Mouse (Mus musculus) neural tube, embryonic 15.5 days (tissue): ENCODE measurements around the gene Sgpp2. TPM values are rescaled to one million over a fixed set of nuclear protein-coding genes. Genes with fewer than 3 reads are reported as not detected.

Source experiments
- ATAC-seq: fragments of 200-750 bp; cut with Nextera tagmentation; 2 replicates; pipeline ENCODE4 v1.8.0; 2017; ENCODE audit warnings: mild to moderate bottlenecking, moderate TSS enrichment, moderate library complexity; ENCODE audit not compliant: low FRiP score
- H3K27ac ChIP-seq: fragments of 300-500 bp; sonication (generic); replicated peaks from 2 replicates; pipeline ENCODE4 v1.5.1; 2015; ENCODE audit warnings: mild to moderate bottlenecking, inconsistent platforms
- H3K27me3 ChIP-seq: fragments of 300-500 bp; sonication (generic); replicated peaks from 2 replicates; pipeline ENCODE4 v1.6.1; 2015; ENCODE audit warnings: inconsistent platforms
- H3K36me3 ChIP-seq: fragments of 300-500 bp; sonication (generic); 2 replicates; pipeline ENCODE4 v1.6.1; 2015; ENCODE audit warnings: inconsistent platforms
- H3K4me1 ChIP-seq: fragments of 300-500 bp; sonication (generic); 2 replicates; pipeline ENCODE4 v1.6.1; 2015; ENCODE audit warnings: inconsistent platforms
- H3K4me2 ChIP-seq: fragments of 300-500 bp; sonication (generic); 2 replicates; pipeline ENCODE4 v1.6.1; 2015; ENCODE audit warnings: inconsistent platforms, mild to moderate bottlenecking, moderate library complexity
- H3K4me3 ChIP-seq: fragments of 300-500 bp; sonication (generic); replicated peaks from 2 replicates; pipeline ENCODE4 v1.5.1; 2015; ENCODE audit warnings: mild to moderate bottlenecking, inconsistent platforms
- H3K9ac ChIP-seq: fragments of 300-500 bp; sonication (generic); replicated peaks from 2 replicates; pipeline ENCODE4 v1.6.1; 2015; ENCODE audit warnings: mild to moderate bottlenecking, inconsistent platforms
- H3K9me3 ChIP-seq: fragments of 300-500 bp; sonication (generic); replicated peaks from 2 replicates; pipeline ENCODE4 v1.6.1; 2016; ENCODE audit warnings: inconsistent platforms
- WGBS: fragments of 180-500 bp; shearing (Covaris S2); methylation state at CpG from one replicate; pipeline ENCODE4 v1.1.7; 2015; ENCODE audit warnings: mixed read lengths; 5-methylcytosine and 5-hydroxymethylcytosine counted together
- polyA plus RNA-seq: library from polyadenylated mRNA; unstranded; fragments of >200 nt; fragmentation: Nextera tagmentation; extraction: Ambion mirVana; gene quantifications from 2 replicates; pipeline ENCODE4 v1.2.1, GENCODE M21; 2015

Gene Sgpp2
- polyA plus RNA-seq, 1 experiment from 2014 or later = 1.8 TPM

DNA sequence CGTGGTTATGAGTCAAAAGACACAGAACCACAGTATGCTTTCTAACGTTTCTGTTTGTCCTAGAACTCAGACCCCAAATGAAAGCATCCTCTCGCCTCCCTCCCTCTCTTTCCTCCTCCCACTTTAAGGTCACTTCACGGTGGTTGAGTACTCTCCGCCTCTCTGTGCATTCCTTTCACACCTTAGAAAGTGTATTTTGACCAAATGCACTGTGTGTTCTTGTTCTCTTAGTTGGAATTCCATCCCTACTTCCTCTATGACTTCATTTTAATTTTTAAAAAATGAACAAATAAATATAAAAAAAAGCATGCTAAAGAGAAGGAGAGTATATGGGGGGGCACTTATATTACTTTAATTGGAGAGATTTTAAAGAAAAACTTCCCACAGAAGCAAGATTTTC is 30.4 kb downstream of the Sgpp2 start:
- H3K4me2 ChIP-seq = no peak overlapping the region
- 72% methylated on average over 5 of the region's 5 CpGs for WGBS
- no peaks in the 10 kb centered on the region for H3K36me3 ChIP-seq
- peaks cover 2% of the 10 kb centered on the region for H3K27me3 ChIP-seq
- ATAC-seq = no peak
- H3K27ac ChIP-seq = no peak overlapping the region
- H3K9ac ChIP-seq = no peak overlapping the region
- H3K4me1 ChIP-seq = peaks cover 9% of the 10 kb centered on the region
- H3K9me3 ChIP-seq = no peaks in the 10 kb centered on the region
- H3K4me3 ChIP-seq = no peak overlapping the region

DNA sequence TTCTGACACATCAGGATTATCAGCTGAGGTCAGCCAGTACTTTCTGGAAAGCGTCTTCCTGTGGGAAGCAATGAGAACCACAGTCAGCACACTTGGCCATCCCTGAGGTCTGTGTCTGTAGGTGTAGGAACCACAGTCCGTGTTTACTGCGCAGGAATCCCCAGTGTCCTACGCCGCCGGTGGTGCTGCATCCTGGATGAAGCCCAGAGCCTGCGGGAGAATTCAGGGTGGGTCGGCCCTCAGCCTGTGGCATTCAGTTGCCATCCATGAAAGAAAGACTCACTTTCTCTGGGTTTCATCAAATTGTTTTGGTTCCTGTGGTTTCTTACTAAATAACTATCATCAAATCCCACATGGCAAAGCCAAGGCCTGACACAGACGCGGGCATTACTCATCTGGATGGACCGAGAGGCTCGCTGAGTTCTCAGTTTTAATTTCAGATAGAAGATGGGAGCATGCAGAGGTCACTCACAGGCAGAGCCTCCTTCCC is 37.2 kb downstream of the Sgpp2 start:
- H3K4me3 ChIP-seq = no peak overlapping the region
- H3K9ac ChIP-seq = no peak overlapping the region
- H3K36me3 ChIP-seq = no peaks in the 10 kb centered on the region
- no peaks in the 10 kb centered on the region for H3K9me3 ChIP-seq
- H3K27me3 ChIP-seq = no peaks in the 10 kb centered on the region
- H3K27ac ChIP-seq = no peak overlapping the region
- no peak for ATAC-seq
- no peaks in the 10 kb centered on the region for H3K4me1 ChIP-seq
- WGBS = 90% methylated on average over 12 of the region's 12 CpGs
- H3K4me2 ChIP-seq = no peak overlapping the region

DNA sequence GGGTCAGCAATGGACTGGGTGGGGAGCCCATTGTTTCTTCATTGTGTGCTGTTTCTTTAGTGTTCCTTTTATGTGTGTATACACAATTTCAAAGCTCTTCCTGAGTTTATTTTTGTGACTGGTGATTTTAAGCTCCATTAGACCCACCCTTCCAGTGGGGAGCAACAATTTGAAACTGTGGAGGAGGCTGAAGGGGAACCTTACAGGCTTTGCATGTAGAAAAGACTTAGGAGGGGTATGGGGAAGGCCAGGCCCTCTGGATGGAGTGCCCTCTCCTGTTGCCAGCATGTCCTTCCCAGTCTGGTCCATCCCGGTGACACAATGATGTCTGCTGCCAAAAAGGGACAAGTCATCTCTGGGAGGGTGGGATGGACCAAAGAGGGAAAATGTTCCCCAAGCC is 39.1 kb downstream of the Sgpp2 start:
- WGBS = 61% methylated on average over 1 of the region's 1 CpGs
- no peak overlapping the region for H3K4me3 ChIP-seq
- ATAC-seq = no peak
- H3K4me1 ChIP-seq = no peaks in the 10 kb centered on the region
- H3K27me3 ChIP-seq = no peaks in the 10 kb centered on the region
- H3K9me3 ChIP-seq = no peaks in the 10 kb centered on the region
- no peak overlapping the region for H3K9ac ChIP-seq
- H3K4me2 ChIP-seq = no peak overlapping the region
- no peak overlapping the region for H3K27ac ChIP-seq
- H3K36me3 ChIP-seq = no peaks in the 10 kb centered on the region

DNA sequence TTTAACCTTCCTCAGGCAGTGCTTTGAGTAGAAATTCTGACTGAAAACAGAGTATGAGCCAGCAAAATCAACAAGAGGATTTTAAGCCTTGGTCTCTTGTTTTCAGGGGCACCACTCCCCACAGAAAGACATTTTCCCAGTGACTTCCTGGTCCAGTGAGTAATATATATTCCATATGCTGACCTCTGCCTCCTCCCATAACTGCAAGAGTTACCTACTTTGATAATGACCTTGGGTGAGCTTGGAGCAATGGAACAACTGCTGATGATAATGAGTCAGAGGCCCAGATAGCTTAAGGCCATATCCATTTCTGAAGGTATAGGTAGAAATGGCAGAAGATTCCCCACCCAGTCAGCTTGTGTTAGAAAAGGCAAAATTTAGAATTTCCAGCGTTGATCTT is 43.1 kb downstream of the Sgpp2 start:
- Histone ChIP-seq H3K27ac (no peak overlapping the region), H3K9ac (no peak overlapping the region), H3K4me2 (no peak overlapping the region), H3K36me3 (no peaks in the 10 kb centered on the region), H3K4me1 (no peaks in the 10 kb centered on the region), H3K9me3 (no peaks in the 10 kb centered on the region), H3K4me3 (no peak overlapping the region), H3K27me3 (no peaks in the 10 kb centered on the region)
- WGBS = 82% methylated on average over 1 of the region's 1 CpGs
- no peak for ATAC-seq

- Histone ChIP-seq H3K4me1 (no peaks in the 10 kb centered on the region), H3K9ac (no peak overlapping the region), H3K4me2 (no peak overlapping the region), H3K27ac (no peak overlapping the region), H3K9me3 (no peaks in the 10 kb centered on the region), H3K36me3 (no peaks in the 10 kb centered on the region), H3K27me3 (no peaks in the 10 kb centered on the region), H3K4me3 (no peak overlapping the region)
- 41% methylated on average over 4 of the region's 4 CpGs for WGBS
- no peak for ATAC-seq
These were observed 45.0 kb downstream of the Sgpp2 start for GRCm38 (mm10) chr1:78355123-78355522.

GRCm38 (mm10) chr1:78357415-78357814 is 47.3 kb downstream of the Sgpp2 start:
- 84% methylated on average over 4 of the region's 4 CpGs for WGBS
- no peak overlapping the region for H3K4me2 ChIP-seq
- no peaks in the 10 kb centered on the region for H3K4me1 ChIP-seq
- no peaks in the 10 kb centered on the region for H3K9me3 ChIP-seq
- H3K27me3 ChIP-seq = no peaks in the 10 kb centered on the region
- no peak overlapping the region for H3K9ac ChIP-seq
- no peaks in the 10 kb centered on the region for H3K36me3 ChIP-seq
- no peak for ATAC-seq
- H3K27ac ChIP-seq = no peak overlapping the region
- no peak overlapping the region for H3K4me3 ChIP-seq

DNA sequence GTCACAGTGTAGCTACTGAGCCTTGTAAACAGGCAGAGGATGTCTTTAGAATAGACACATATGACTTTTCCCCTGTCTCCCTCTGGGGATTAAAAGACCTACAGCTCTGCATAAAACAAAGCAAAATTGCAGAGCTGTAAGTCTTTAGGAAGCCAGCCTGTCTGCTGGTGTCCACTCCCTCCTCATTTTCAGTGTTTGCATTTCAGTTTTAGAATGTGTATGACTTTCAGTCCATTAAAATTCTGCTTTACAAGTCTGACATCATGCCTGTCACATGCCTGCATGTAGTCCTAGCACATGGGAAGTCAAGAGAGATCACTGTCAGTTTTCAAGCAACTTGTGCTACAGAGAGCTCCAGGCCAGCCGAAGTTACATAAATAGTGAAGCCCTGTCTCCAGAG is 47.7 kb downstream of the Sgpp2 start:
- H3K9ac ChIP-seq = no peak overlapping the region
- H3K4me1 ChIP-seq = no peaks in the 10 kb centered on the region
- H3K4me3 ChIP-seq = no peak overlapping the region
- no peak overlapping the region for H3K27ac ChIP-seq
- WGBS = 92% methylated on average over 1 of the region's 1 CpGs
- no peaks in the 10 kb centered on the region for H3K27me3 ChIP-seq
- no peak for ATAC-seq
- H3K9me3 ChIP-seq = no peaks in the 10 kb centered on the region
- no peaks in the 10 kb centered on the region for H3K36me3 ChIP-seq
- H3K4me2 ChIP-seq = no peak overlapping the region

GRCm38 (mm10) chr1:78363965-78364889 is 54.1 kb downstream of the Sgpp2 start:
- H3K9me3 ChIP-seq = no peaks in the 10 kb centered on the region
- no peak for ATAC-seq
- no peak overlapping the region for H3K4me3 ChIP-seq
- H3K36me3 ChIP-seq = no peaks in the 10 kb centered on the region
- H3K4me2 ChIP-seq = no peak overlapping the region
- no peaks in the 10 kb centered on the region for H3K4me1 ChIP-seq
- no peak overlapping the region for H3K9ac ChIP-seq
- H3K27ac ChIP-seq = no peak overlapping the region
- H3K27me3 ChIP-seq = no peaks in the 10 kb centered on the region
- 40% methylated on average over 13 of the region's 13 CpGs for WGBS

DNA sequence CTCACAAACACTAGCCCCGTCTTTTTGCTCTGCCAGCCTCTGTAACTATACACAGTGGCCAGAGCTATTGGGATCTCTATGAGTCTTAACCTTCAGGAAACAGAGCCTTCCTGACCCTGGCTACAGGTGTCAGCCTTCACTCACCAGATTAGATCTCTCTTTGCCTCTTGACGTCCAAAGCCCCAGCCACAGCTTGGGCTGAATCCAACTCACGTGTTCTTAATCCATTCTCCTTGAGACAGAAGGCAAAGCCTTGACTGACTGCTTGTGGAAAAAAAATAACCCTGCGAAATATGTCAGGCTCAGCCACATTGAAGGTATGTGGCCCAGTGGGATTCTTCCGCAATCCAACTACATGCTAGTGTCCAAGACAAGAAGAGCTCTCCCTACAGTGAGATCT is 57.7 kb downstream of the Sgpp2 start:
- Histone ChIP-seq H3K9ac (no peak overlapping the region), H3K36me3 (no peaks in the 10 kb centered on the region)
- 79% methylated on average over 5 of the region's 5 CpGs for WGBS

GRCm38 (mm10) chr1:78370121-78370520 is 60.0 kb downstream of the Sgpp2 start:
- Histone ChIP-seq H3K9me3 (no peaks in the 10 kb centered on the region; the same call in 1 of the 2 replicates), H3K4me2 (no peak overlapping the region), H3K27ac (no peak overlapping the region), H3K4me3 (no peak overlapping the region), H3K9ac (no peak overlapping the region), H3K36me3 (no peaks in the 10 kb centered on the region), H3K27me3 (no peaks in the 10 kb centered on the region), H3K4me1 (peaks cover 7% of the 10 kb centered on the region)
- WGBS = 57% methylated on average over 6 of the region's 6 CpGs
- no peak for ATAC-seq

More for the DNA sequence above, 57.7 kb downstream of the Sgpp2 start:
- Histone ChIP-seq H3K27me3 (no peaks in the 10 kb centered on the region), H3K4me3 (no peak overlapping the region), H3K4me1 (peaks cover 7% of the 10 kb centered on the region), H3K4me2 (no peak overlapping the region), H3K27ac (no peak overlapping the region), H3K9me3 (no peaks in the 10 kb centered on the region; the same call in 1 of the 2 replicates)
- no peak for ATAC-seq

DNA sequence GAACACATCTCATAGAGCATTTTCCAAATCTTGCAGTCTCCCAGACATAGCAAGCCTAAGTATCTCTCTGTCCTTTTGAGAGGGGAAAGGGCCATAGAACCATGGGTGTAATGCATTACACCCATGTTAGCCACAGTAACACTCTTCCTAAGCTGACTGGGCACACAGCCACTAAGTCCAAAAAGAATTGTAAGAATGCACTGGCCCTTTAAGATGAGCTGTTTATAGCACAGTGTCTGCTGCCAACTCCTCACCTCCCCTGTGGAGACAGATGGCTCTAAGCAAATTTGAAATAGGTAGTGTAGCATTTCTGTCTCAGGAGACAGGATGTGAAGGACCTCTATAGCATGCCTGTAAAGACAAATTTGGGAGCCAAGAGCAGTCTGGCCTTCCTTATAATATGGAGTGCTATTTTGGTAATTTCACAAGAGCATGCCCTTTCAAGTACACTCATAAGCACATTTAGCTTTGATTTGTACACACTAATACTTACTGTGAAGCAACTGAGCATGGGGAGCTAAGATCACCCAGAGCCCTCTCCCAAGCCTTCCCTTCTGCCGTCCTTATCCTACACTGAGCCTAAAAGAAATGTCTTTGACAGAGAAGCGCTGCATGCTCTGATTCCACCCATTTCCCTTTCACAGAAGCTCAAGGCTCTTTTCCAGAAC is 61.6 kb downstream of the Sgpp2 start:
- H3K4me3 ChIP-seq = no peak overlapping the region
- H3K4me1 ChIP-seq = peaks cover 7% of the 10 kb centered on the region
- WGBS = 74% methylated on average over 2 of the region's 2 CpGs
- H3K9me3 ChIP-seq = no peaks in the 10 kb centered on the region; the same call in 1 of the 2 replicates
- H3K36me3 ChIP-seq = no peaks in the 10 kb centered on the region
- no peak for ATAC-seq
- H3K9ac ChIP-seq = no peak overlapping the region
- H3K27ac ChIP-seq = no peak overlapping the region
- no peak overlapping the region for H3K4me2 ChIP-seq
- H3K27me3 ChIP-seq = no peaks in the 10 kb centered on the region

DNA sequence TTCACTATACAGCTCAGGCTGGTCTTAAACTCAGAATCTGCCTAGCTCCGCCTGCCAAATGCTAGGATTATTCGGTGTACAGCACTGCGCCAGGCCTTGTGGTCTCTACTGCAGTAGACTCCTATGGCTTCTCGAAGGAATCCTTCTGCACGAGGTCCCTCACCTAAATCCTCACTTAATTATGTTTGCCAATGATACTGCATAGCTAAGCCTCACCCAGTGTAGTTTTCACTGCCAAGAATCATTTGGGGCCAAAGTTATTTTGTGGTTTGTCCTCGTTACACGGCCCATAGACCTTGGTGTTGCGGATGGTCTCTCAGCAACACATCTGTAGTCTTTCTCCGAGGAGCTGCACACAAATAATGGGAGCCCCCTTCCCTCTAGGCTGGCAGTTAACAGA is 62.2 kb downstream of the Sgpp2 start:
- H3K27me3 ChIP-seq = no peaks in the 10 kb centered on the region
- WGBS = 88% methylated on average over 9 of the region's 9 CpGs

More for the DNA sequence above, 62.2 kb downstream of the Sgpp2 start:
- H3K4me3 ChIP-seq = no peak overlapping the region
- H3K36me3 ChIP-seq = no peaks in the 10 kb centered on the region
- H3K4me1 ChIP-seq = peaks cover 7% of the 10 kb centered on the region
- no peak for ATAC-seq
- no peaks in the 10 kb centered on the region; the same call in 1 of the 2 replicates for H3K9me3 ChIP-seq
- no peak overlapping the region for H3K27ac ChIP-seq
- no peak overlapping the region for H3K4me2 ChIP-seq
- H3K9ac ChIP-seq = no peak overlapping the region
